Mouse (Mus musculus): ENCODE results near the gene Inpp5d. TPM values are rescaled to one million over a fixed set of nuclear protein-coding genes. Genes with fewer than 3 reads are reported as not detected.
A peak's percentile ranks its signal among the peaks of the same experiment; 100 is the strongest.
"Not testable (repeated sequence)": the region's sequence is repeated elsewhere in the genome, so short reads cannot be mapped to it uniquely, and the experiment has no call there.

The Inpp5d gene
- total RNA-seq, 2 experiments from 2014 or later: 15.2 to 17.7 TPM

DNA sequence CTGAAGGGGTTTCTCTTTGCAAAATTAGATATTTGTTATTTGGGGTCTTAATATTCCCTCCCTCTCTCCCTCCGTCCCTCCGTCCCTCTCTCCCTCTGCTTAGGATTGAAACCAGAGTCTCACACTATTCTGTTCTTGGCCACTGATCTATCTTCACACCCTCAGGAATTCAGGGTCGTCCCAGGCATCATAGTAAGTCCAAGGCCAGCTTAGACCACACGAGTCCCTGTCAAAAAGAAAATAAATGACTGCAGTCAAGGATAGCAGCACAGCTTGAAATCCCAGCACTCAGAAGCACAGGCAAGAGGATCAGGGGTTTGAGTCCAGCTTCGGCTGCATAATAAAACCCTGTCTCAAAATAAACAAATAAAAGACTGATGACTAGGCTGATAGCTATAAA is 35.0 kb downstream of the Inpp5d start:
- no peak for DNase-seq (ENCODE audit: low spot score in 2 of 2)

DNA sequence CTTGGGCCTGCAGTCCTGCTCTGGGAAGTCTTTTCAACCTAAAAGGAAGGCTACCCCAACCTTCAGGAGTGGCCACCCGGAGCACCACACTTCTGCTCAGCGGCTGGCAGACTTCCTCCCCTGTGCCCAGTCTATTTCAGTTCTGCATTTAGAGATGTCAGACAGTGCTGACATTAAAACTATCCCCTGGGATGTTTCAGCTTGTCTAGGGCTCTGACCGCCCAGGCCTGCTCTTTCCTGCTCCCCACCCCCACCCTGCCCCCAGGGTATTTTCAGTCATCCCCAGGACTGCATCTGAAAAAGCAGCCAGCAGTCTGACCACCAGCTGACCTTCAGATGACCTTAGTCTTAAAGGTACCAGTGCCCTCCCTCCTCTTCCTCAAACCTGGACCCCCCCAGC is 38.0 kb downstream of the Inpp5d start:
- DNase-seq (ENCODE audit: low spot score in 2 of 2): peak in 1 of 2 experiments; percentile 23

DNA sequence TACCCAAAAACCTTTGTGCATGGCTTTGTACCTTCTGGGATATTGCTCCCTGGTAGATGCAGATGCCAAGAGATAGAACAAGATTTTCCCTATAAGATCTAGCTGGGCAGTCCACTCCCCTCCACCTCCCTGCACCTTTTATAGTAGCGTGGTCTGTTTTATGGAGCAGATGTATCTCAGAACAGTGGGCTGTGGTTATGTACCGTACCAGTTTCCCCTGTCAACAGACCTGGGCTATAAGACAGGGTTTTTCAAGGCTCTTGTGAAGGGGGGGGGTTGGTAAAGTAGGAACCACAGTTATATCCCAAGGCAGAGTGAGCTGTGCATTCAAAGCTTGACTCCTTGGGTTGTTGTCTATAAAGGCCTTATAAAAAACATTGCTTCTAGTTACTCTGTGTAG is 38.4 kb downstream of the Inpp5d start:
- no peak for DNase-seq (ENCODE audit: low spot score in 2 of 2)

DNA sequence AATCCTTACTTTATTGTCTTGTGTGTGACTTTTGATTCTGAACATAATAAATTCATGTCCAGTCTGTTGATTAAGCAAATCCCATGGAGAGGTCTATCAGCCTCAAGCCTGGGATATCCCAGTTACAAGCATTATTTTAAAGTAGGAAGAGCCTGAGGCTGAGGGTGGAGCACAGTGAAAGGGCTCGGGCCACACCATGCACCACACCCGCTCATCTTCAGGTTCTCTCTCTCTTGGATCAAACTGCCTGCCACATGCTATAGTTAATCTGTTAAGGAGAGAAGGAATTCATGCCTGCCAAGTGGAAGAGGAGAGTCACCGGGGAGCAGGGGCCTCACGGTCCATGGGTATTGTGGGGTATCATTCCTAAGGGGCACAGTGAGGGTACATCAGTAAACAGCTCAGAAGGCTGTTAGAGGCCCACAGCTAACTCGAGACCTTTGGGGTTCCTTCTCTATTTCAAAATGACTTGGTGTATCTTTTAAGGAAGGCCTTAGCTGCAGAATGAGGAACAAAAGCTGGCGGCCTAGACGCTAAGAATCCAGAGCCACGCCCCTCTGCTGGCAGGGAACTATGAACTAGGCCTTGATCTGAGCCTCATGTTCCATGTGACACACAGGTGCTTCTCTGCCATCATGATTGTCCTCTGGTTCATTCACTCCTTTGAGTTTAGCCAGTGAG is 39.0 kb downstream of the Inpp5d start:
- DNase-seq (ENCODE audit: low spot score in 2 of 2): no peak

DNA sequence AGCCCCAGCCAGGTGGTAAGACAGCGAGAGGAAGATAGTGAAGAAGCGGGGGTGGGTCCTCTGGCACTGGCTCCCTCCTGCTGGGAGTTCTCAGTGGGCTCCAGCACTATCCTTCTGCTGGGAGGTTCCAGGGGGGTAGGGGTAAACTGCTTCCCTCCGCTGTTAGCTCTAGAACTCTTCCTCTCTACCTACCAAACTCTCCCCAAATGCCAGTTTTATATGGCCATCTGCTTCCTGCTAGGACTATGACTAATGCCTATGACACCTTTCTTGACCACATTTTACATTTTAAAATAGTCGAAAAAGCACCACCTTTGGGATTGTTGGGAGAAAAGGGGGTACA is 39.5 kb downstream of the Inpp5d start:
- no peak for DNase-seq (ENCODE audit: low spot score in 2 of 2)

DNA sequence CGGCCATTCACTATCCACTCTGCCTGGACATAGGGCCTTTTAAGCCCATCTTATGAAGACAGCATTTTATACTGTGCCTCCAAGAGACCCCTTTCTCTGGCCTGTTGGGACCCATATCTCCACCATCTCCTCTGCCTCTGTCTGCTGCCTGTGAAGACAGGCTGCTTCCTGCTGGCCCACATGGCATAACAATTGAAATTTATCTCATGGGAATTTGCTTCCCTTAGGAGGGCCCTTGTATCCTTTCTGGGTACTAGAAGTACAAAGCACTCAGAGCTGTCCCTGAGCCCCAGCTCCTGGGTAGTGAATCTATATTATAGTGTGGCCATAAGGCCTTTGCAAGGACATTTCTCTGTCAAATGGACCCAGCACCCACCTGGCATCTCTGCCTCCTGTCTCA is 40.6 kb downstream of the Inpp5d start:
- no peak for DNase-seq (ENCODE audit: low spot score in 2 of 2)

DNA sequence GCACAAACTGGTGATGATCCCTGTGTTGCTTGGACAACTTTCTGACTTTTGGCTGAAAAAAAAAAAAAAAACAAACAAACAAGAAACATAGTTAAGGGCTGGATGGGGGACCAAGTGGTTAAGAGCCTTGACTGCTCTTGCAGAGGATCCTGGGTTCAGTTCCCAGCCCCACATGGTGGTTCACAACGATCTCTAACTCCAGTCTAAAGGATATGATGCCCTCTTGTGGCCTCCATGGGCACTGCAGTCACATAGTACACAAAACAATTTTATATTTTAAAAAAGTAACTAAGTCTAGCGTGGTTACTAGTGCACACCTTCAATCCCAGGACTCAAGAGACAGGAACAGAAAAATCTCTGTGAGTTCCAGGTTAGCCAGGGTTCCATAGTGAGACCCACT is 43.9 kb downstream of the Inpp5d start:
- DNase-seq (ENCODE audit: low spot score in 2 of 2): no peak

DNA sequence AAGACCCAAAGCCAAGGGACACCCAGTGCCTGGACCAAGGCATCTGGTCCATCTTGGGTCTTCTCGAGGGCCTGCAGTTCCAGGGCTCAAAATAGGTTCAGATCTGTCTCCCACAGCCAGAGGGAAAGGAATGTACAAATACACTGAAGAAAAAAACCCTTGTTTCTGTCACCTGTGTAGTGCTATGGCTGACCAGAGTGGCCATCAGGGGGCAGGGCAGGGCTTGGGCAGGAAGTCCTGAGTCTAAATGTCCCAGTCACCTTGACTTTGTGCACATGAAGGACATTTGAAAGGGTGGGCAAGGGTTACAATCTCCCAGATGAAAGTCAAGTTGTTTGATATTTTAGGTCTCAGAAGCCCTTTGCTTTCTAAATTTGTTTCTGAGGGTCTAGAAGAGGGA is 46.9 kb downstream of the Inpp5d start:
- DNase-seq (ENCODE audit: low spot score in 2 of 2): no peak

DNA sequence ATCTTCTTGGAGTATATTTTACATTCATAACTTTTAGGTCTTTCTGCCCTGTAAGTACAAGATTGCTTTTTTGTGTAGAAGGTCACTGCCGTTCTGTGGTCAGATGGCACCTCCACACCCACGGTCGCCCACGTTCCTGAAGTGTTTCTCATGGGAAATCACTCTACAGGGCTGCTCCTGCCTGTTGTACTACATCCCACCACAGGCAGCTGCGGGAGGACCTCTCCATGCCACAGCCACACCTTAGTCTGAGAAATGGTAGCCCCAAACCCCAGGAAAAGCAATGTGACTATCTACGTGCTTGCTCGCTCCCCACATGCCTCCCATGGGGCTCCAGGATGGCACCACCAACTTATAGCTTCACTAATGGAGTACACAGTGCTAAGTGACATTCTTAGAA is 48.2 kb downstream of the Inpp5d start:
- no peak for DNase-seq (ENCODE audit: low spot score in 2 of 2)

DNA sequence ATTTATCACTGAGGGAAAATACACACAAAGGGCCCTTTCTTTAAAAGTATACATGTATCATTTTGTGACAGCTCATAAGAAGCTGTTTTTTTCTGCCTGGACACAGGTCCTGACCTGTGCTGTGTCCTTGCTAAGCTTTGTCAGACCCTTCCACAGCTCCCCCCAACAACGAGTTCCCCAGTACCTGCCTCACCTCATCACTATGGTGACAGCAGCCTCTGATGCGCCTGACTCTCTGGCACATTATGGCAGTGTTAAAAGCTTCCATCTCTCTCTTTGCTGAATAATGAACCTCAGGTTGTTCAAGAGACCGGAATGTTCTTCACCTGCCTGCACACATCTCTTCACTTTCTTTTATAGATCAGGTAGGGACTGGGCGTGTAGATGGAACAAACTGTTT is 51.4 kb downstream of the Inpp5d start:
- DNase-seq (ENCODE audit: low spot score in 2 of 2): no peak

DNA sequence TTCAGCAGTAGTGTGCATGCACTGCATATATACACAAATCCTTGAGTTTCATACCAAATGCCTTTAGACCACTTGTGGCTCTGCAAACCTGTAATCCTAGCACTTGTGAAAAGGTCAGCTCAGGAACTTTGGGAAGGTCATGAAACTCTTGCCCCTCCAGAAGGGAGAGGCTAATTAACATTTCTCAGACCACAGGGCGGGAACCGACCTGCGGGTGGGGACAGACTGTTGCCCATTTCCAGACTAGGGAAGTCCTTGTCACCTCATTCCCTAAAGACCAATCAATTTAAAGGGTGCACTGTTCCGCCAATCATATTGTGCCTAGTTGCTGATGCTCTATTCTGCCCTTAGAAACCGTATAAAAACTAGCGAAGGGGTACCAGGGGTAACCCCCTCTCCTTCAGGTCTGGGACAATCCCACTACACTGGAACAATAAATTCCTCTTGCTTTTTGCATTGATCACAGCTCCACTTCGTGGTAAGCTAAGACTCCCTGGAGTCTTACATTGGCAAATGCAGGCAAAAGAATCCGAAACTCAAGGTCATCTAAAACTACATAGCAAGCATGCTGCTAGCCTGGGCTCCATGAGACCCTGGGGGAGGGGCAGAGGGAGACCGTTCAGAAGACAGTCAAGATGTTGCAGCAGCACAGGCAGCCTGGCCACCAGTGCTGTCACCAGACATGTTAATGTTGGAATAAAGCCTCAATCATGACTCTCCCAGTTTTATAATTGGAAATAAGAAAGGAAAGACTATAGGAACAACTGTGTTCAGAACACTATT is 53.9 kb downstream of the Inpp5d start:
- DNase-seq (ENCODE audit: low spot score in 2 of 2): no peak

DNA sequence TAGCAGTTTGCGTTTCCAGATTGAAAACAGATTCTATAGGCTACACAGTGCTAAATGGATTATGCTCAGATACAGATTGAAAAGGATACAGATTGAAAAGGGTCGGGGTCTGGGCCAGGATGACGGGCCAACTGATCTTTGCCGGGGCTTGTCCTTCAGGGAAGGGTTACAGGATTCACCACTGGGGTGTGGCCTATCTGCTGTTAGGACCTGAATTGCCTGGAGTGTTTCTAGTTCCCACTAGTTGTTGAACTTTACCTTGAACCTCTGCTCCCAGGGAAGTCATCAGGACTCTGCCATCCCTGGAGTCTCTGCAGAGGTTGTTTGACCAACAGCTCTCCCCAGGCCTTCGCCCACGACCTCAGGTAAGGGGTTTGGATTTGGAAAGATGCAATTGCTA is 55.9 kb downstream of the Inpp5d start:
- no peak for DNase-seq (ENCODE audit: low spot score in 2 of 2)

DNA sequence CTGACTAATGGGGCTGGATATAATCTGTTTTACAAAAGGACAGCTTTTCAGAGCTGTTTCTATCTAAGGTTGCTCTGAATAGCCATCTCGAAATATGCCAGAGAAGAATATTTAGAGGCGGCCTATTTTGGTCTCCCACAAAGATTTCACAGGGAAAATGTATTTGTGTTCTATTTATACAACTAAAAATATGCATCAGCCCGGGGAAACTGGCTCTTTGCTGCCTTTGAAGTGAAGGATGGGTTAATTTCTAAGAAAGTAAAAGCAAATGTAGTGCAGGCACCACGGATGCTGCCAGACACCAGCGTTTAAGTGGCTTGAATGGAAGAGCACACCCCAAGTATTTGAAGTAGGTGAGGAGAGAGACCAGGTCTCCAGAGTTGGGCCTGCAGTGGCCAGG is 59.0 kb downstream of the Inpp5d start:
- no peak for DNase-seq (ENCODE audit: low spot score in 2 of 2)

DNA sequence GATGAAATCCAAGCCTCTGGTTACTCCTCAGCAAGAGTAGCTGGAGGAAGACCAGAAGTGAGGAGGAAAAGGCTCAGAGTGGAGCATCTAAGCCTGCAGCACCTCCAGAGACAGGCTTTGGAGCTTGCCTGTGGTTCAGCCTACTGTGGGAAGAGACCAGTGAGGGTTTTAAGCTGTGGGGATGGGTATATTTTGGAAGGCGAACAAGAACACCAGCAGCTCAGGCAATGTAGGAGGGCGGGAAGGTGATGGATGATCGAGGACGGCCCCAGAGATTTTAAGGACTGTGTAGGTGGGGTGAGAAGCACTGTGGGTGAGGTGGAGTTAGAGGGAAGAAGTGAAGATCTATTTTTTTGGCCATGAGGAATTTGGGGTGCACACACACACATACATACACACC is 60.8 kb downstream of the Inpp5d start:
- no peak for DNase-seq (ENCODE audit: low spot score in 2 of 2)

DNA sequence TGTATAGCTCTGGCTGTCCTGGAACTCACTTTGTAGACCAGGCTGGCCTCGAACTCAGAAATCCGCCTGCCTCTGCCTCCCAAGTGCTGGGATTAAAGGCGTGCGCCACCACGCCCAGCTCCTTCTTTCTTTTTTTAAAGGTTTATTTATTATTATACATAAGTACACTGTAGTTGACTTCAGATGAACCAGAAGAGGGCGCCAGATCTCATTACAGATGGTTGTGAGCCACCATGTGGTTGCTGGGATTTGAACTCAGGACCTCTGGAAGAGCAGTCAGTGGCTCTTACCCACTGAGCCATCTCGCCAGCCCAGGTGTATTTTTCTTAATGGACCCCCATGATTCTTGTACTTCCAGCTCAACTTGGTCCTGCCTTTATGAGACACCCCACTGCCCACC is 62.4 kb downstream of the Inpp5d start:
- not testable (repeated sequence) for DNase-seq (ENCODE audit: low spot score in 2 of 2)

DNA sequence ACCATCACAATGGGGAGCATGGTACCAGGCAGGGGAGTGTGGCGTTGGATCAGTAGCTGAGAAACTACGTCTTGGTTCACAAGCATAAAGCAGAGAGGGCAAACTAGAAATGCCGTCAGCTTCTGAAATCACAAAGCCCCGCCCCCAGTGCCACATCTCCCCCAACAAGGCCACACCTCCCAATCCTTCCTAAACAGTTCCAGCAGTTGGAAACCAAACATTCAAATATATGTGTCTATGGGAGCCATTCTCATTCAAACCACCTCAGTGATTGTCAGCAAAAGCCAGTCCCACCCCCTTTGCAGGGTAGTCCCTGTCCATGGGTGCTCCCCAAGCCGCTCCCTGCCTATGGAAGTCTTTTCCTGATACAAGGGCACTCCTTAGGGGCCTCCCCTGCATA is 64.0 kb downstream of the Inpp5d start:
- DNase-seq (ENCODE audit: low spot score in 2 of 2): no peak

DNA sequence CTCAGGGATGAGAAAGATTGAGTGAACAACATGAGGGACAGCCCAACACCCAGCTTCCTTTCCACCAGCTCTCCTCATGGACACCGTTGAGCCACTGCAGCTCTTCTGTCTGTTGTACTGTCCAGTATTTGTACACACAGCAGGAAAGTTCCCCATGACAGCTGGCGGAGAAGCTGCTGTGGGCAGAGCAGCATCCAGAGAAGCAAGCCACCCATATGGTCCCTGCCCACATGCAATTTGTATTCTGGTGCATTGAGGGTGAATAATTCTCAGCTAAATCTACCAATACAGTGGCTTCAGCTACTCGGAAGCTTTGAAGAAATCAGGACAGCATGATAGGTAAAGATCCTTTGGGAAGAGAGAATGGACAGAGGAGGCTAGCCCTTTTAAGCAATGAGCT is 64.7 kb downstream of the Inpp5d start:
- no peak for DNase-seq (ENCODE audit: low spot score in 2 of 2)

DNA sequence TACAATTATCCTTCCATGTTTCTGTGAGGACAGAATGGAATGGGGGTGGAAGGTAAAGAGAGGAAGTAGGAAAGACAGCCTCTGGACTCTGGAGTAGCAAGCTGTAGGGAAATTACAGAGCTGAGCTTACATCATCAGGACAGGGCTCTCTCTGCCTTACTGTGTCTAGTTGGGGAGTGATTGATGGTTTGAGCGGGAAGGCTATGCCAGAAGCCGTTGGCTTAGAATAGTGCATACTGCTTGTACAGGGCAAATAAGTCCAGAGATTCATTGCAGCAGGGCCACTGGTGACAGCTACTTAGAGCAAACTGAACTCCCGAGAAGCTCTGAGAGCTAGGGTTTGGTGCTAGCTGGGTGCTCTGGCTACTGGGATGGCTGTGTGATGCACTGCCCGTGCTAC is 66.2 kb downstream of the Inpp5d start:
- DNase-seq (ENCODE audit: low spot score in 2 of 2): no peak

DNA sequence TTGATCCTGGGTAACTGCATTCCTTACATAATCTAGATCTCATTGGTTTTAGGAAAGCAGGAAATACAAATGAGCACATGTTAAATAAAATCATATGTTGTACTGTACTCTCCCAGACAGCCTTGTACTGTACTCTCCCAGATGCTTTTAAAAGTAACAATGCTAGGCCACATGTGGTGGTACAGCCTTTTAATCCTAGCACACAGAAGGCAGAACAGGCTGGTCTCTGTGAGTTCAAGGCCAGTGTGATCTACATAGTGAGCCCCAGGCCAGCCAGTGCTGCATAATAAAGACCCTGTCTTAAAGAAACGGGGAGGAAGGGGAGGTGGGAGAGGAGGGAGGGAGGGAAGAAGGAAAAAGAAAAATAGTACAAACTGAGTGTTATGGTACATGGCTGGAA is 66.9 kb downstream of the Inpp5d start:
- no peak for DNase-seq (ENCODE audit: low spot score in 2 of 2)

DNA sequence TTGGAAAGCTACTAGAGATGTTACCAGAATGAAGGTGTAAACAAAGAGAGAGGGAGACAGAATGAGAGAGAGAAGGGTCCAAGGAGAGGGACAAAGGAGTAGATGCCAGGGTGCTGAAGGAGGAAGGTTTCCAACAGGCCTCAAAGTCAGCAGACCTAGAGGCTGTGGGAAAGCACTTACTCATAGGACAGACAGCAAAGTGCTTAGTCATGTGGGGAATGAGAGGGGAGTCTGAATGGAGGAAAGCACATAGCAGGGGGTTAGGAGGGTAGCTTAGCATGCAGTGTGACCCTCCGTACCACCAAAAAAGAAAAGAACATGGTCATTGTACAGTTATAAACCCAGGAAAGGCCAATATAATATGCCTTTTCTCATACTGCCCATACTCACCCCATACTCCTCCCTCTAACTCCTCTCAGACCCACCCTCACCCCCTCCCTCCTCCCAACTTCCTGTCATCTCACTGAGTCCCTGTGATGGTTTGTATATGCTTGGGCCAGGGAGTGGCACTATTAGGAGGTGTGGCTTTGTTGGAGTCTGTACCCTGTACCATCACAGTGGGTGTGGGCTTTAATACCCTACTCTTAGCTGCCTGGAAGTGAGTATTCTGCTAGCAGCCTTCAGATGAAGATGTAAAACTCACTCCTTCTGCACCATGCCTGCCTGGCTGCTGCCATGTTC is 69.7 kb downstream of the Inpp5d start:
- DNase-seq (ENCODE audit: low spot score in 2 of 2): no peak

DNA sequence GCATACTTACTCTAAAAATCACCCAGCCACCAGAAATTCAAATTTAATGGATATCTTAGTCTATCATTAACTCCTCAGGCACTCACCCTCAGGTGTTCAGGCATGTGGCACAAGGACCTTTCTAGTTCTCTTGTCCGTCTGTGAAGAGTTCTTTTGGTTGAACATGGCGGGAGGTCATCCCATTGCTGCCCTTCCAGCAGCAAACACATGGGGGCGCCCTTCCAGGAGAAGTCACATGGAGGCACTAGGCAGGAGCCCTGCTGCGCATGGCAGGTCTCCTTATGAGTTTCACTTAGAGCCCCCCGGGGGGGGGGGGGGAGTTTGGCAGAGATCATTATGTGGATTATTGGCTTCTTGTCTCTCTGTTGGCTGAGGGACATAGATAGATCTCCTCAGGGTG is 76.2 kb downstream of the Inpp5d start:
- DNase-seq (ENCODE audit: low spot score in 2 of 2): no peak

DNA sequence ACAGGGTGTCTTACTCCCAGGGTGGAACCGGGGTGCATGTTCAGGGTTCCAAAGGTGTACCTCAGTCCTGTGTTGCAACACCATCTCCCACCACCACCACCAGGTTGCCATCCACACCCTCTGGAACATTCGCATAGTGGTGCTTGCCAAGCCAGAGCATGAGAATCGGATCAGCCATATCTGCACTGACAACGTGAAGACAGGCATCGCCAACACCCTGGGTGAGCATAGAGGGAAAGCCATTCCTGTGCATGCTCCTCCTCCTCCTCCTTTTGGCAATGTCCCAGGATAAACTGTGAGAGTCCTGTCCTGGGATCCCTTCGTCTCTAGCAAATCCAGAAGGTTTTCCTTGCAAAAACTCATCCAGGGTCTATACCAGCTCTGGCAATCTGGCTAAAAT is 77.9 kb downstream of the Inpp5d start:
- DNase-seq (ENCODE audit: low spot score in 2 of 2): no peak

Measured in layer of hippocampus, postnatal 10 days (tissue).